Mouse (Mus musculus) C2C12 (cell line): ENCODE data around the gene Tmpo. TPM values are rescaled to one million over a fixed set of nuclear protein-coding genes. Genes with fewer than 3 reads are reported as not detected.

Source experiments
- H3K27me3 ChIP-seq: one replicate; pipeline ENCODE4 v1.6.1; 2011; ENCODE audit not compliant: control insufficient read depth, insufficient read depth, insufficient read length
- H3K36me3 ChIP-seq: one replicate; pipeline ENCODE4 v1.6.1; 2011; ENCODE audit not compliant: control insufficient read depth, insufficient read depth
- H3K4me3 ChIP-seq: one replicate; pipeline ENCODE4 v1.5.1; 2011; ENCODE audit warnings: mild to moderate bottlenecking, control low read depth; ENCODE audit not compliant: poor library complexity, insufficient read depth, severe bottlenecking
- H3K79me2 ChIP-seq: one replicate; pipeline ENCODE4 v1.6.1; 2011; ENCODE audit not compliant: control insufficient read depth, insufficient read depth
- H3K79me3 ChIP-seq: one replicate; pipeline ENCODE4 v1.6.1; 2011; ENCODE audit warnings: low read depth, control low read depth
- H3ac ChIP-seq: one replicate; pipeline ENCODE3; 2011; ENCODE audit warnings: low read depth; ENCODE audit not compliant: control insufficient read depth, insufficient read length
- CEBPB ChIP-seq: IDR thresholded peaks from one replicate; pipeline ENCODE4 v1.6.1; 2011; ENCODE audit warnings: low read depth, mild to moderate bottlenecking, control low read depth, moderate library complexity
- CTCF ChIP-seq: IDR thresholded peaks from one replicate; pipeline ENCODE4 v1.5.1; 2011; ENCODE audit not compliant: control insufficient read depth, insufficient read depth, insufficient read length
- FOSL1 ChIP-seq: IDR thresholded peaks from one replicate; pipeline ENCODE4 v1.8.0; 2011; ENCODE audit warnings: mild to moderate bottlenecking, low read length; ENCODE audit not compliant: poor library complexity, insufficient read depth, severe bottlenecking
- MAX ChIP-seq: IDR thresholded peaks from one replicate; pipeline ENCODE4 v1.6.1; 2011; ENCODE audit warnings: mild to moderate bottlenecking, control low read depth
- MYOD1 ChIP-seq: IDR thresholded peaks from one replicate; pipeline ENCODE4 v1.6.1; 2011; ENCODE audit warnings: low read depth; ENCODE audit not compliant: control insufficient read depth, insufficient read length
- MYOG ChIP-seq: IDR thresholded peaks from one replicate; pipeline ENCODE4 v1.6.1; 2011; ENCODE audit not compliant: control insufficient read depth, insufficient read length; ENCODE audit errors: extremely low read depth
- USF1 ChIP-seq: IDR thresholded peaks from one replicate; pipeline ENCODE4 v1.6.1; 2011; ENCODE audit warnings: low read depth, mild to moderate bottlenecking, control low read depth, moderate library complexity
- polyA plus RNA-seq: library from polyadenylated mRNA; unstranded; fragments of >200 nt; fragmentation: generic; extraction: Trizol; gene quantifications from one replicate; pipeline ENCODE4 v1.2.1, GENCODE M21; 2012; ENCODE audit warnings: missing spikeins

The Tmpo gene
- polyA plus RNA-seq, 1 experiment, result 113 TPM

GRCm38 (mm10) chr10:91102799-91103590 lies 78.1 kb downstream of the Tmpo start:
- no peak for TF ChIP-seq MAX
- no peak overlapping the region for H3K4me3 ChIP-seq
- H3K79me3 ChIP-seq, result no peaks in the 10 kb centered on the region
- H3K36me3 ChIP-seq, result no peaks in the 10 kb centered on the region
- H3ac ChIP-seq, result no peak overlapping the region
- no peaks in the 10 kb centered on the region for H3K79me2 ChIP-seq
- no peaks in the 10 kb centered on the region for H3K27me3 ChIP-seq

- Histone ChIP-seq H3K79me3 (no peaks in the 10 kb centered on the region), H3K79me2 (no peaks in the 10 kb centered on the region), H3K27me3 (no peaks in the 10 kb centered on the region), H3K36me3 (no peaks in the 10 kb centered on the region), H3ac (no peak overlapping the region), H3K4me3 (no peak overlapping the region)
- TF ChIP-seq FOSL1, result no peak
- no peak for TF ChIP-seq CTCF
- no peak for TF ChIP-seq CEBPB
- TF ChIP-seq USF1, result no peak
These were observed 79.2 kb downstream of the Tmpo start for GRCm38 (mm10) chr10:91101936-91102335.

GRCm38 (mm10) chr10:91100101-91100500 lies 81.0 kb downstream of the Tmpo start:
- Histone ChIP-seq H3K27me3 (no peaks in the 10 kb centered on the region), H3K36me3 (peaks cover 7% of the 10 kb centered on the region), H3K79me2 (no peaks in the 10 kb centered on the region), H3ac (no peak overlapping the region), H3K79me3 (no peaks in the 10 kb centered on the region), H3K4me3 (no peak overlapping the region)
- TF ChIP-seq MYOD1, result no peak

- H3K27me3 ChIP-seq, result no peaks in the 10 kb centered on the region
- H3K79me3 ChIP-seq, result no peaks in the 10 kb centered on the region
- no peak for TF ChIP-seq MYOD1
- no peak for TF ChIP-seq CEBPB
- TF ChIP-seq CTCF, result no peak
- no peak for TF ChIP-seq FOSL1
- TF ChIP-seq MYOG, result no peak
- TF ChIP-seq USF1, result no peak
- no peaks in the 10 kb centered on the region for H3K79me2 ChIP-seq
- peaks cover 7% of the 10 kb centered on the region for H3K36me3 ChIP-seq
- H3K4me3 ChIP-seq, result no peak overlapping the region
- no peak overlapping the region for H3ac ChIP-seq
These were observed 83.1 kb downstream of the Tmpo start for GRCm38 (mm10) chr10:91098056-91098455.

Other genes starting within 250 kb of the Tmpo start
- gene Apaf1, start 98.5 kb downstream of the Tmpo start, polyA plus RNA-seq, result 5.9 TPM
- 12.3 TPM for gene Ikbip, start 98.4 kb downstream of the Tmpo start, polyA plus RNA-seq
- gene Slc25a3, start 57.3 kb downstream of the Tmpo start, polyA plus RNA-seq, result 722 TPM